Mouse (Mus musculus) liver, embryonic 11.5 days (tissue): ENCODE measurements at regions not wholly inside any gene's neighbourhood (a gene's known extent, or its start where the extent isn't known, plus 50 kb on each side); places are given as distances from the start of the nearest gene placed in this dataset.

ENCODE experiments used
- ATAC-seq: fragments of 200-750 bp; cut with Nextera tagmentation; replicated peaks from 2 replicates; pipeline ENCODE4 v1.8.0; 2017; ENCODE audit warnings: moderate number of reproducible peaks, mild to moderate bottlenecking, moderate TSS enrichment, moderate library complexity; ENCODE audit not compliant: low FRiP score
- DNase-seq: peaks from one replicate; pipeline ENCODE4 v3.0.0-alpha.2; 2017; ENCODE audit warnings: low spot score
- H3K27ac ChIP-seq: fragments of 300-500 bp; sonication (generic); 2 replicates; pipeline ENCODE4 v1.5.1; 2014; ENCODE audit warnings: mild to moderate bottlenecking, low read depth, low read length, control low read depth
- H3K27me3 ChIP-seq: fragments of 300-500 bp; sonication (generic); replicated peaks from 2 replicates; pipeline ENCODE4 v1.6.1; 2014; ENCODE audit warnings: low read length, mixed read lengths; ENCODE audit not compliant: control insufficient read depth, insufficient read depth
- H3K36me3 ChIP-seq: fragments of 300-500 bp; sonication (generic); 2 replicates; pipeline ENCODE4 v1.6.1; 2014; ENCODE audit warnings: mild to moderate bottlenecking, low read length, moderate library complexity, mixed read lengths; ENCODE audit not compliant: control insufficient read depth, insufficient read depth
- H3K4me1 ChIP-seq: fragments of 300-500 bp; sonication (generic); replicated peaks from 2 replicates; pipeline ENCODE4 v1.6.1; 2014; ENCODE audit warnings: low read length, mixed read lengths; ENCODE audit not compliant: control insufficient read depth, insufficient read depth
- H3K4me2 ChIP-seq: fragments of 300-500 bp; sonication (generic); 2 replicates; pipeline ENCODE4 v1.6.1; 2014; ENCODE audit warnings: mild to moderate bottlenecking, control low read depth, moderate library complexity
- H3K4me3 ChIP-seq: fragments of 300-500 bp; sonication (generic); 2 replicates; pipeline ENCODE4 v1.5.1; 2014; ENCODE audit warnings: low read depth, low read length, control low read depth
- H3K9ac ChIP-seq: fragments of 300-500 bp; sonication (generic); 2 replicates; pipeline ENCODE4 v1.6.1; 2014; ENCODE audit warnings: low read depth, low read length, control low read depth
- H3K9me3 ChIP-seq: fragments of 300-500 bp; sonication (generic); 2 replicates; pipeline ENCODE4 v1.6.1; 2016; ENCODE audit warnings: low read length, inconsistent platforms, mixed read lengths; ENCODE audit not compliant: control insufficient read depth
- WGBS: fragments of 180-500 bp; shearing (Covaris S2); extraction: QIAGEN DNeasy Blood & Tissue Kit; methylation state at CpG from one replicate; pipeline ENCODE4 v1.1.7; 2014; 5-methylcytosine and 5-hydroxymethylcytosine counted together

- H3K9me3 ChIP-seq = no peaks in the 10 kb centered on the region
- ATAC-seq (no peak), DNase-seq (no peak)
- H3K4me3 ChIP-seq = no peak overlapping the region
- no peak overlapping the region for H3K4me2 ChIP-seq
- no peak overlapping the region for H3K27ac ChIP-seq
- WGBS = 61% methylated on average over 2 of the region's 2 CpGs
- H3K4me1 ChIP-seq = no peaks in the 10 kb centered on the region
- H3K27me3 ChIP-seq = no peaks in the 10 kb centered on the region
- no peaks in the 10 kb centered on the region for H3K36me3 ChIP-seq
- no peak overlapping the region for H3K9ac ChIP-seq
Measured at GRCm38 (mm10) chr3:58231746-58232145, 182.8 kb upstream of the Tsc22d2 start.

DNA sequence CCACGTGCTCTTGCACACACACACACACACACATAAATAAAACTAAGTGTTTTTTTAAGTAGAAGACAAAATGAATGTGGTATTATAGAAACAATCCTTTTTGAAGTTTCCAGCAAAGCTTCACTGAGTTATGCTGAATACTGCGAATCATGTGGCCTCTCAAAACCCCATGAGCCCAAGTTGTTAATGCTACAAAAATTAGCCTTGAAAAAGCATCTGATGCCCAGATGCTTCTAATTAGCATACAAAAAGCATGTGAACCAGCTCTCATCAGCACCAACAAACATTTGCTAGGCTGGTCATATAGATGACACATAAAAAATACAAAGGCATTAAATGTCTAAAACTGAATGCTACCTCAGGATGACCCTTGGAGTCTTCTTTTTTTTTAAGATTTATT lies 181.2 kb upstream of the Tsc22d2 start:
- Histone ChIP-seq H3K9me3 (no peaks in the 10 kb centered on the region), H3K36me3 (no peaks in the 10 kb centered on the region), H3K9ac (no peak overlapping the region), H3K4me2 (no peak overlapping the region), H3K27me3 (no peaks in the 10 kb centered on the region), H3K4me3 (no peak overlapping the region), H3K27ac (no peak overlapping the region), H3K4me1 (no peaks in the 10 kb centered on the region)
- ATAC-seq = no peak
- WGBS = 71% methylated on average over 2 of the region's 2 CpGs
- no peak for DNase-seq

DNA sequence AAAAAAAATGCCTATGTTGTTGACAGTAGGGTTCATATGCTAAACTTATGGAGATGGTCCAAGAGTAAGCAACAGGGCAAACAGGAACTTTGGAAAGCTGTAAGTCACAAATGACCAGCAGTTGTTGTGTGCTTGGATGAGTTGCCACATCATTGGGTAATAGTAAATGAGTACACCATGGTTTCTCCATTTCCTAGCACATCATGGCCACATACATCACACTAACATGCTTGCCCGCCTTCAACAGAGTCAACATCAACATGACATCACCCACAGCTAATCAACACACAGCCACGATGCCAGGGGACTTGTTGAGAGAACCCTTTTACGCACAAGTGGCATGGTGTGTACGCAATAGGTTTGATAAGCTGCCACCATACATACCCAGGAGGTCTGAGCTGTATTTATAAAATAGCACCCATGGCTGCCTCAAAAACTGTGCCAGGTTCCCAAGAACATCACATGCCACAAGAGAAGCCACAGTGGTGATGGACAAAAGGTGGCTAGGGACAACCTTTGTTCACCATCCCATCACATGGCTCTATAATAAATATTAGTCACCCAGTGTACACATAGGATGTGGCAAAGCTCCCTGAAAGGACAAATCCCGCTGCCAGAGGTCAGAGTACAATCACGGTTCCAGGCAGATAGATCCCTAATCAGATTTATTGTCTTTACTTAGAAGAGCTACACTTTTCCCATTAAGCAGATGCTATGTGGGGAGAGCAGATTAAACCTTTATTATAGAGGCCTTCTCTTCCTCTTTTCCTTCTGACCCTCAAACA lies 179.5 kb upstream of the Tsc22d2 start:
- Histone ChIP-seq H3K27me3 (no peaks in the 10 kb centered on the region), H3K4me1 (no peaks in the 10 kb centered on the region), H3K4me2 (no peak overlapping the region), H3K36me3 (no peaks in the 10 kb centered on the region), H3K9ac (no peak overlapping the region), H3K4me3 (no peak overlapping the region), H3K9me3 (no peaks in the 10 kb centered on the region), H3K27ac (no peak overlapping the region)
- WGBS = 76% methylated on average over 6 of the region's 6 CpGs
- peak; percentile 45; the same call in 1 of the 2 replicates for ATAC-seq
- DNase-seq = no peak

GRCm38 (mm10) chr3:58238111-58238510 lies 176.4 kb upstream of the Tsc22d2 start:
- H3K4me3 ChIP-seq = no peak overlapping the region
- no peaks in the 10 kb centered on the region for H3K36me3 ChIP-seq
- no peak overlapping the region for H3K9ac ChIP-seq
- no peak overlapping the region for H3K27ac ChIP-seq
- H3K9me3 ChIP-seq = no peaks in the 10 kb centered on the region
- DNase-seq (no peak), ATAC-seq (no peak)
- no peaks in the 10 kb centered on the region for H3K4me1 ChIP-seq
- H3K27me3 ChIP-seq = no peaks in the 10 kb centered on the region
- H3K4me2 ChIP-seq = no peak overlapping the region

GRCm38 (mm10) chr3:58240775-58241174 lies 173.7 kb upstream of the Tsc22d2 start:
- H3K27ac ChIP-seq = no peak overlapping the region
- H3K4me1 ChIP-seq = no peaks in the 10 kb centered on the region
- no peak overlapping the region for H3K4me3 ChIP-seq
- no peaks in the 10 kb centered on the region for H3K27me3 ChIP-seq
- no peak overlapping the region for H3K9ac ChIP-seq
- DNase-seq (no peak), ATAC-seq (no peak)
- H3K4me2 ChIP-seq = no peak overlapping the region
- no peaks in the 10 kb centered on the region for H3K9me3 ChIP-seq
- WGBS = 60% methylated on average over 4 of the region's 4 CpGs
- no peaks in the 10 kb centered on the region for H3K36me3 ChIP-seq

GRCm38 (mm10) chr3:58245361-58245760 lies 169.2 kb upstream of the Tsc22d2 start:
- Histone ChIP-seq H3K36me3 (no peaks in the 10 kb centered on the region), H3K4me3 (no peak overlapping the region), H3K27ac (no peak overlapping the region), H3K27me3 (no peaks in the 10 kb centered on the region), H3K9ac (no peak overlapping the region), H3K9me3 (no peaks in the 10 kb centered on the region), H3K4me2 (no peak overlapping the region), H3K4me1 (no peaks in the 10 kb centered on the region)
- ATAC-seq (no peak), DNase-seq (no peak)
- WGBS = 49% methylated on average over 5 of the region's 5 CpGs

DNA sequence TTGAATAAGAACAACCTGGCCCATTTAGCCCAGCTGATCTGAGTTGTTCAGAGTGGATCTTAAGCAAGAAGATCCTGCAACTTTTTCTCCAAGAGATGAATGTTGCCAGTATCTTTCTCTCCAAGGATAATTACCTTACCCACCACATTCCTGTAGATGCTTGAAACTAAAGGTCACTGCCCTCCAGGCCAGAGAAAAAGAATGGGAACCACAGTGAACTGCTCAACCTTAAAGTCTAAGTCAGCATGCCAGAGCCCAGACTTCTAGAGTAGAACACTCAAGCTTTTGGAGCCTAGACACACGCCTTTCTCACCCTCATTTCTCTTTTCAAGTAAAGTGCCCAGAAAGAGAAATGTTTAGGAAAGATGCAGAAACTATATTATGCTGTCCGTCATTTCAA lies 166.5 kb upstream of the Tsc22d2 start:
- DNase-seq (no peak), ATAC-seq (no peak)
- Histone ChIP-seq H3K4me3 (no peak overlapping the region), H3K9ac (no peak overlapping the region), H3K27ac (no peak overlapping the region), H3K27me3 (no peaks in the 10 kb centered on the region), H3K4me2 (no peak overlapping the region), H3K4me1 (no peaks in the 10 kb centered on the region), H3K36me3 (no peaks in the 10 kb centered on the region), H3K9me3 (no peaks in the 10 kb centered on the region)
- WGBS = 84% methylated on average over 2 of the region's 2 CpGs

GRCm38 (mm10) chr3:58253942-58254341 lies 160.6 kb upstream of the Tsc22d2 start:
- Histone ChIP-seq H3K27ac (no peak overlapping the region), H3K9me3 (no peaks in the 10 kb centered on the region), H3K4me2 (no peak overlapping the region), H3K4me3 (no peak overlapping the region), H3K27me3 (no peaks in the 10 kb centered on the region), H3K36me3 (no peaks in the 10 kb centered on the region), H3K9ac (no peak overlapping the region), H3K4me1 (no peaks in the 10 kb centered on the region)
- 76% methylated on average over 8 of the region's 8 CpGs for WGBS
- ATAC-seq (no peak), DNase-seq (no peak)

DNA sequence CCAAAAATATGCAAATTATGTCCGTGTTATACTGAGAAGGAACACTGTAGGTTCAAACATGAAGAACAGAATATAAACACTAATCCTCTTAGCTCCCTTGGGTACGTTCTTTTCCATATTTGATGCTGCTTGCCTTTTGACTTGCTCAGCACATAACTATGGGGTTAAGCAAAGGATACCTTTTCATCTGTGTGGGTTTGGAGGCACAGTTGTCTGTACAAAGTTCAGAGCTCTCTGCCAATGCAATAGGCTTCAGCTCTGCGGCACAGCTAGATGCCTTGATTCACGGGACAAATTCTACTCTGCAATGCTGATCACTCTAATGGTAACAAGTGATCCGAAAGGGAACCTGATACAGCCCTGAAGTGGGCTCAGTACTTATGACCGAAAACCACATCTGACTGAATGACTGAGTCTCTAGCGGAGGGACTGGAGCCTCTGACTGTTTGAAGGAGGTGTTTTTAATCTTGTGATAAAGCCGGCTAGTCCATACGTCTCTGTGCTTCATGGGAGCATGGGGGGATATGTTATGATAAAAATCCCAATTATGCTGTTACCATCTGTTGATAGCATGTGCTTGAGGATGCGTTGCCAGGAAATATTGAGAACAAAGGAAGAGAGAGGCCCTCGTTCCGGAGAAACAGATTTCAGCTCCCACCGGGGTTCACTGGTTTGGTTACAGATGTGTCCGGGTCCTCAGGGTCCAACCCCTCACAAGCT lies 146.7 kb upstream of the Tsc22d2 start:
- 80% methylated on average over 14 of the region's 14 CpGs for WGBS
- Histone ChIP-seq H3K36me3 (no peaks in the 10 kb centered on the region), H3K4me1 (no peaks in the 10 kb centered on the region)

More for the DNA sequence above, 146.7 kb upstream of the Tsc22d2 start:
- Histone ChIP-seq H3K9me3 (no peaks in the 10 kb centered on the region), H3K4me3 (no peak overlapping the region), H3K9ac (no peak overlapping the region), H3K27me3 (no peaks in the 10 kb centered on the region), H3K4me2 (no peak overlapping the region), H3K27ac (no peak overlapping the region)
- DNase-seq = no peak
- no peak for ATAC-seq
